Mouse (Mus musculus) brain, embryonic 14.5 days (tissue): ENCODE measurements around the gene Uts2b. TPM values are rescaled to one million over a fixed set of nuclear protein-coding genes. Genes with fewer than 3 reads are reported as not detected.
A peak's percentile ranks its signal among the peaks of the same experiment; 100 is the strongest.

Experiments used
- DNase-seq: peaks from one replicate; pipeline ENCODE4 v3.0.0-alpha.2; 2011; ENCODE audit warnings: low read depth
- CTCF ChIP-seq: fragments of 200-500 bp; IDR thresholded peaks from 2 replicates; pipeline ENCODE4 v1.5.1; 2012; ENCODE audit warnings: inconsistent platforms, mild to moderate bottlenecking, moderate library complexity, borderline replicate concordance; ENCODE audit not compliant: insufficient read depth, insufficient read length; ENCODE audit errors: extremely low read depth
- POLR2A ChIP-seq: fragments of 200-500 bp; IDR thresholded peaks from 2 replicates; pipeline ENCODE4 v1.6.1; 2012; ENCODE audit warnings: mild to moderate bottlenecking, inconsistent platforms, borderline replicate concordance; ENCODE audit not compliant: poor library complexity, insufficient read depth, insufficient read length, severe bottlenecking; ENCODE audit errors: extremely low read depth
- polyA plus RNA-seq: library from polyadenylated mRNA; depleted of rRNA; stranded (reverse); fragments of >200 nt; gene quantifications from 2 replicates; pipeline ENCODE4 v1.2.3, GENCODE M21; 2012

Uts2b gene
- polyA plus RNA-seq, 1 experiment = 1.9 TPM

GRCm38 (mm10) chr16:27389534-27390282, 19.7 kb upstream of the Uts2b start:
- DNase-seq = peak; percentile 59
- TF ChIP-seq POLR2A (no peak), CTCF (no peak)

GRCm38 (mm10) chr16:27388761-27389451, 18.9 kb upstream of the Uts2b start, which contains the start of gene Ccdc50:
Ccdc50 (plus strand) TSS chr16:27388869.
- peak; percentile 69 for TF ChIP-seq POLR2A
- TF ChIP-seq CTCF = no peak
- DNase-seq = peak; percentile 93

- no peak for DNase-seq
- TF ChIP-seq CTCF (no peak), POLR2A (no peak)
Observed at GRCm38 (mm10) chr16:27387634-27388611, 17.9 kb upstream of the Uts2b start.

- no peak for DNase-seq
- TF ChIP-seq POLR2A (no peak), CTCF (no peak)
Observed at GRCm38 (mm10) chr16:27386850-27387407, 16.9 kb upstream of the Uts2b start.

- no peak for TF ChIP-seq POLR2A
- TF ChIP-seq CTCF = no peak
- DNase-seq = no peak
Observed at GRCm38 (mm10) chr16:27385649-27386048, 15.6 kb upstream of the Uts2b start.

GRCm38 (mm10) chr16:27384893-27385603, 15.0 kb upstream of the Uts2b start:
- no peak for TF ChIP-seq CTCF
- TF ChIP-seq POLR2A = no peak
- peak; percentile 94 for DNase-seq

GRCm38 (mm10) chr16:27382217-27382616, 12.2 kb upstream of the Uts2b start:
- TF ChIP-seq POLR2A = no peak
- no peak for TF ChIP-seq CTCF
- DNase-seq = no peak

- no peak for DNase-seq
- no peak for TF ChIP-seq POLR2A
- TF ChIP-seq CTCF = no peak
Observed at GRCm38 (mm10) chr16:27376556-27376955, 6.5 kb upstream of the Uts2b start.

- TF ChIP-seq POLR2A (no peak), CTCF (no peak)
- DNase-seq = no peak
Observed at GRCm38 (mm10) chr16:27375318-27375717, 5.3 kb upstream of the Uts2b start.

- no peak for TF ChIP-seq CTCF
- TF ChIP-seq POLR2A = no peak
- DNase-seq = no peak
Observed at GRCm38 (mm10) chr16:27374139-27374538, 4.1 kb upstream of the Uts2b start.
